Mouse (Mus musculus) thymus, adult 2 months (tissue): Measurements from ENCODE around the gene Gabbr2. TPM values are rescaled to one million over a fixed set of nuclear protein-coding genes. Genes with fewer than 3 reads are reported as not detected.

Experiments used
- DNase-seq: peaks from one replicate; pipeline ENCODE4 v3.0.0; 2021
- H3K27ac ChIP-seq: fragments of 200-500 bp; 2 replicates; pipeline ENCODE4 v1.5.1; 2012; ENCODE audit warnings: low read length, control low read depth; ENCODE audit not compliant: control insufficient read depth, insufficient read depth
- H3K27me3 ChIP-seq: fragments of 200-500 bp; 2 replicates; pipeline ENCODE4 v1.6.1; 2012; ENCODE audit warnings: mild to moderate bottlenecking, low read length, moderate library complexity, mixed read lengths; ENCODE audit not compliant: control insufficient read depth, insufficient read depth
- H3K36me3 ChIP-seq: fragments of 200-500 bp; 2 replicates; pipeline ENCODE4 v1.6.1; 2012; ENCODE audit warnings: mild to moderate bottlenecking, low read length, moderate library complexity; ENCODE audit not compliant: control insufficient read depth, insufficient read depth
- H3K4me1 ChIP-seq: fragments of 200-500 bp; replicated peaks from 2 replicates; pipeline ENCODE4 v1.6.1; 2012; ENCODE audit warnings: low read length; ENCODE audit not compliant: control insufficient read depth, insufficient read depth
- H3K4me3 ChIP-seq: fragments of 200-500 bp; 2 replicates; pipeline ENCODE4 v1.5.1; 2012; ENCODE audit warnings: mild to moderate bottlenecking, low read length, control low read depth, moderate library complexity; ENCODE audit not compliant: control insufficient read depth, insufficient read depth
- CTCF ChIP-seq: fragments of 200-500 bp; IDR thresholded peaks from 2 replicates; pipeline ENCODE4 v1.5.1; 2012; ENCODE audit warnings: mild to moderate bottlenecking, control low read depth, low read length, moderate library complexity, borderline replicate concordance; ENCODE audit not compliant: control insufficient read depth, poor library complexity, insufficient read depth; ENCODE audit errors: extremely low read depth
- POLR2A ChIP-seq: fragments of 200-500 bp; IDR thresholded peaks from 2 replicates; pipeline ENCODE4 v1.6.1; 2012; ENCODE audit warnings: mild to moderate bottlenecking, low read length, control low read depth, moderate library complexity; ENCODE audit not compliant: control insufficient read depth, poor library complexity, insufficient read depth; ENCODE audit errors: extremely low read depth
- whole genome bisulfite sequencing: fragments of 180-500 bp; shearing (Covaris S2); methylation state at CpG from one replicate; pipeline ENCODE4 v1.1.7; 2018; 5-methylcytosine and 5-hydroxymethylcytosine counted together
- polyA plus RNA-seq: library from polyadenylated mRNA; depleted of rRNA; stranded (reverse); fragments of >200 nt; gene quantifications from 2 replicates; pipeline ENCODE4 v1.2.3, GENCODE M21; 2012

Gabbr2 gene
- polyA plus RNA-seq, 1 experiment: 0.20 TPM

- TF ChIP-seq CTCF (no peak), POLR2A (no peak)
- no peak overlapping the region for H3K27ac ChIP-seq
- no peaks in the 10 kb centered on the region for H3K4me1 ChIP-seq
- no peaks in the 10 kb centered on the region for H3K36me3 ChIP-seq
- H3K4me3 ChIP-seq: no peak overlapping the region
- DNase-seq: no peak
- H3K27me3 ChIP-seq: no peaks in the 10 kb centered on the region
- 21% methylated on average over 11 of the region's 11 CpGs for WGBS
Measured at GRCm38 (mm10) chr4:46675272-46675785, 316.3 kb downstream of the Gabbr2 start.

- Histone ChIP-seq H3K27me3 (no peaks in the 10 kb centered on the region), H3K27ac (no peak overlapping the region), H3K4me3 (no peak overlapping the region), H3K4me1 (peaks cover 15% of the 10 kb centered on the region), H3K36me3 (no peaks in the 10 kb centered on the region)
- no peak for DNase-seq
- 67% methylated on average over 11 of the region's 11 CpGs for WGBS
- TF ChIP-seq CTCF (no peak), POLR2A (no peak)
Measured at GRCm38 (mm10) chr4:46668620-46669019, 323.1 kb downstream of the Gabbr2 start.

- WGBS: 86% methylated on average over 5 of the region's 5 CpGs
- no peak for TF ChIP-seq POLR2A
- no peak for TF ChIP-seq CTCF
- peaks cover 15% of the 10 kb centered on the region for H3K4me1 ChIP-seq
Measured at GRCm38 (mm10) chr4:46666420-46666819, 325.3 kb downstream of the Gabbr2 start.

GRCm38 (mm10) chr4:46665371-46665774 lies 326.3 kb downstream of the Gabbr2 start:
- H3K4me1 ChIP-seq: peaks cover 15% of the 10 kb centered on the region
- H3K36me3 ChIP-seq: no peaks in the 10 kb centered on the region
- H3K27me3 ChIP-seq: no peaks in the 10 kb centered on the region
- no peak overlapping the region for H3K27ac ChIP-seq
- DNase-seq: peak; percentile 46
- H3K4me3 ChIP-seq: no peak overlapping the region
- TF ChIP-seq POLR2A: no peak
- TF ChIP-seq CTCF: no peak
- 5% methylated on average over 8 of the region's 8 CpGs for WGBS

More at GRCm38 (mm10) chr4:46666420-46666819, 325.3 kb downstream of the Gabbr2 start:
- H3K4me3 ChIP-seq: no peak overlapping the region
- no peak overlapping the region for H3K27ac ChIP-seq
- H3K36me3 ChIP-seq: no peaks in the 10 kb centered on the region
- H3K27me3 ChIP-seq: no peaks in the 10 kb centered on the region
- no peak for DNase-seq

GRCm38 (mm10) chr4:46664123-46665009 lies 327.3 kb downstream of the Gabbr2 start:
- DNase-seq: no peak
- H3K27me3 ChIP-seq: no peaks in the 10 kb centered on the region
- WGBS: 64% methylated on average over 34 of the region's 34 CpGs
- H3K4me1 ChIP-seq: peaks cover 15% of the 10 kb centered on the region
- no peaks in the 10 kb centered on the region for H3K36me3 ChIP-seq
- TF ChIP-seq POLR2A (no peak), CTCF (no peak)
- no peak overlapping the region for H3K4me3 ChIP-seq
- H3K27ac ChIP-seq: no peak overlapping the region

- TF ChIP-seq CTCF: no peak
- TF ChIP-seq POLR2A: no peak
- H3K27ac ChIP-seq: no peak overlapping the region
- DNase-seq: no peak
- 89% methylated on average over 9 of the region's 9 CpGs for WGBS
- H3K36me3 ChIP-seq: no peaks in the 10 kb centered on the region
- no peak overlapping the region for H3K4me3 ChIP-seq
- peaks cover 15% of the 10 kb centered on the region for H3K4me1 ChIP-seq
- H3K27me3 ChIP-seq: no peaks in the 10 kb centered on the region
Measured at GRCm38 (mm10) chr4:46661433-46661832, 330.2 kb downstream of the Gabbr2 start.
